Mouse (Mus musculus) heart, embryonic 15.5 days (tissue): ENCODE measurements around the gene Scgb1b27. TPM values are rescaled to one million over a fixed set of nuclear protein-coding genes. Genes with fewer than 3 reads are reported as not detected.
"Not testable (repeated sequence)": the region's sequence is repeated elsewhere in the genome, so short reads cannot be mapped to it uniquely, and the experiment has no call there.

Experiments
- ATAC-seq: fragments of 200-750 bp; cut with Nextera tagmentation; replicated peaks from 2 replicates; pipeline ENCODE4 v1.8.0; 2017; ENCODE audit warnings: low read depth, moderate TSS enrichment; ENCODE audit not compliant: insufficient number of reproducible peaks, insufficient read depth, low FRiP score
- H3K27ac ChIP-seq: fragments of 300-500 bp; sonication (generic); 2 replicates; pipeline ENCODE4 v1.5.1; 2015; ENCODE audit warnings: mild to moderate bottlenecking, inconsistent platforms
- H3K27me3 ChIP-seq: fragments of 300-500 bp; sonication (generic); 2 replicates; pipeline ENCODE4 v1.6.1; 2015; ENCODE audit warnings: inconsistent platforms
- H3K36me3 ChIP-seq: fragments of 300-500 bp; sonication (generic); 2 replicates; pipeline ENCODE4 v1.6.1; 2015; ENCODE audit warnings: mild to moderate bottlenecking, inconsistent platforms
- H3K4me1 ChIP-seq: fragments of 300-500 bp; sonication (generic); replicated peaks from 2 replicates; pipeline ENCODE4 v1.6.1; 2015; ENCODE audit warnings: inconsistent platforms
- H3K4me2 ChIP-seq: fragments of 300-500 bp; sonication (generic); 2 replicates; pipeline ENCODE4 v1.6.1; 2015; ENCODE audit warnings: inconsistent platforms, mild to moderate bottlenecking, moderate library complexity
- H3K4me3 ChIP-seq: fragments of 300-500 bp; sonication (generic); 2 replicates; pipeline ENCODE4 v1.5.1; 2015; ENCODE audit warnings: mild to moderate bottlenecking, inconsistent platforms
- H3K9ac ChIP-seq: fragments of 300-500 bp; sonication (generic); 2 replicates; pipeline ENCODE4 v1.6.1; 2015; ENCODE audit warnings: mild to moderate bottlenecking, inconsistent platforms
- H3K9me3 ChIP-seq: fragments of 300-500 bp; sonication (generic); replicated peaks from 2 replicates; pipeline ENCODE4 v1.6.1; 2016; ENCODE audit warnings: inconsistent platforms
- WGBS: fragments of 180-500 bp; shearing (Covaris S2); methylation state at CpG from one replicate; pipeline ENCODE4 v1.1.7; 2015; ENCODE audit warnings: mixed read lengths; 5-methylcytosine and 5-hydroxymethylcytosine counted together
- polyA plus RNA-seq: library from polyadenylated mRNA; unstranded; fragments of >200 nt; fragmentation: Nextera tagmentation; extraction: Ambion mirVana; gene quantifications from 2 replicates; pipeline ENCODE4 v1.2.1, GENCODE M21; 2015

Gene Scgb1b27
- not detected in 2 replicates for polyA plus RNA-seq

DNA sequence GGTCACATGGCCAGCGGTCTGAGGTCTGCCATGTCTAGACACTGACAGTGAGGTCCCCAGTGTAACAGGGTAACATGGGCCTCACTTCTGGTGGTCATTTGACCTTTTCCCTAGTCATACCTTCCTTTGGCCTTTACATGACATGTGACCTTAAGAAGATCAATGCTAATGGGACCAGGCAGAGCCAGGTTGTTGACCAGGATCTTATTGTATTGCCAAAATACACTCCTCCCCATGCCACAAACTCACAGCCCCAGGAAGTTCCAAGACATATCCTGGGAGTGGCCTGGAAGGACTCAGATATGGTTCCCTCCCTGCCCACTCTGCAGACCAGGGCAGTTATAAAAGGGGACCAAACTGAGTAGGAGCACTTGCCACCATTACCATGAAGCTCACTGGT is at the start of gene Scgb1b27:
TSS of gene Scgb1b27 (plus strand) at position 301 of the 400 bp plus-strand sequence.
- H3K9ac ChIP-seq, H3K36me3 ChIP-seq, H3K4me2 ChIP-seq, H3K27ac ChIP-seq, H3K27me3 ChIP-seq, H3K9me3 ChIP-seq, ATAC-seq, H3K4me1 ChIP-seq, H3K4me3 ChIP-seq: not testable (repeated sequence)
- 70% methylated on average over 1 of the region's 1 CpGs for WGBS

GRCm38 (mm10) chr7:33982281-33982680 is 39.0 kb upstream of the Scgb1b27 start:
- not testable (repeated sequence) for H3K4me2 ChIP-seq, H3K27ac ChIP-seq, H3K9ac ChIP-seq, H3K4me1 ChIP-seq, H3K36me3 ChIP-seq, ATAC-seq, H3K27me3 ChIP-seq, H3K9me3 ChIP-seq, H3K4me3 ChIP-seq
- 16% methylated on average over 8 of the region's 9 CpGs for WGBS

DNA sequence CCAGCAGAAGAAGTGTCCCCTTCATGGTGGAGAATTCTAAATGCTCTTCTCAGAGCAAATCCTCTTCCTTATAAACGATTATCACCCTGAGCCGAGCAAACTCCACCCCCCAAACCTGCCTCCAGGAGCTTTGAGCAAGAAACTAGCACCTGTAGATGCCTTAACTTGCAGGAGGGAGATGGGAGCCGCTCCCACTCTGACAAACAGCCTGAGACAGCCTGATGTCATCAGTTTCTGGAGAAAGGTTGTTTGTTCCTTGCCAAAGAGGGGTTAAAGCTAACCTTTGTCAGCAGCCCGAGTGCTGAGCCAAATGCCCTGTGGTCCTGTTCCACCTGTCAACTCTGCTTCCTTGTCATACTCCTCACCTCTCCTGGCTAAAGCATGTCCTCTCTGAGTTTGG is 7.4 kb upstream of the Scgb1b27 start, which contains the start of gene Scgb2b27:
TSS of gene Scgb2b27 (minus strand) at position 101 of the 400 bp plus-strand sequence.
- Histone ChIP-seq H3K4me1 (no peaks in the 10 kb centered on the region), H3K36me3 (no peaks in the 10 kb centered on the region), H3K9ac (no peak within 1 kb of the TSS), H3K9me3 (no peaks in the 10 kb centered on the region; the same call in 1 of the 2 replicates), H3K27me3 (no peaks in the 10 kb centered on the region), H3K4me2 (no peak within 1 kb of the TSS), H3K4me3 (no peak within 1 kb of the TSS), H3K27ac (no peak within 1 kb of the TSS)
- ATAC-seq, result no peak
- 70% methylated on average over 4 of the region's 4 CpGs for WGBS

- ATAC-seq, result no peak
- Histone ChIP-seq H3K36me3 (no peaks in the 10 kb centered on the region), H3K27ac (no peak overlapping the region), H3K9ac (no peak overlapping the region), H3K4me2 (no peak overlapping the region), H3K27me3 (no peaks in the 10 kb centered on the region), H3K4me1 (no peaks in the 10 kb centered on the region), H3K4me3 (no peak overlapping the region), H3K9me3 (peaks cover 13% of the 10 kb centered on the region)
- WGBS, result 55% methylated on average over 4 of the region's 4 CpGs
Observed at GRCm38 (mm10) chr7:34025641-34026040, 4.4 kb downstream of the Scgb1b27 start.

- ATAC-seq, H3K27me3 ChIP-seq, H3K4me1 ChIP-seq, H3K4me2 ChIP-seq, H3K9ac ChIP-seq, H3K9me3 ChIP-seq, H3K4me3 ChIP-seq, H3K27ac ChIP-seq, H3K36me3 ChIP-seq: not testable (repeated sequence)
- WGBS, result 74% methylated on average over 9 of the region's 9 CpGs
Observed at GRCm38 (mm10) chr7:34027202-34027601, 5.9 kb downstream of the Scgb1b27 start.

DNA sequence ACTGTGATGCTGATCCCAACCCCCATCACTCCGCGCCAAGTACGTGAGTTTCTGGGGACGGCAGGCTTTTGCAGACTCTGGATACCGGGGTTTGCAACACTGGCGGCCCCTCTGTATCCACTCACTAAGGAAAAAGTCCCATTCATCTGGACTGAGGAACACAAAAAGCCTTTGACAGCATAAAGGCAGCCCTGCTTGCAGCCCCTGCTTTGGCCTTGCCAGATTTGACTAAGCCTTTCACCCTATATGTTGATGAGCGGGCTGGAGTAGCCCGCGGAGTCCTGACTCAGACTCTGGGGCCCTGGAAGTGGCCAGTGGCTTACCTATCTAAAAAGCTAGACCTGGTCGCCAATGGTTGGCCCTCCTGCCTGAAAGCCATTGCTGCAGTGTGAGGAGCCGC is 8.7 kb downstream of the Scgb1b27 start:
- Histone ChIP-seq H3K9ac (no peak overlapping the region), H3K4me3 (no peak overlapping the region), H3K4me1 (no peaks in the 10 kb centered on the region), H3K9me3 (peaks cover 9% of the 10 kb centered on the region; the same call in 1 of the 2 replicates), H3K4me2 (no peak overlapping the region), H3K36me3 (no peaks in the 10 kb centered on the region), H3K27me3 (no peaks in the 10 kb centered on the region), H3K27ac (no peak overlapping the region)
- ATAC-seq, result no peak
- 90% methylated on average over 11 of the region's 11 CpGs for WGBS

- ATAC-seq, H3K27me3 ChIP-seq, H3K9me3 ChIP-seq: not testable (repeated sequence)
Observed at GRCm38 (mm10) chr7:34034579-34034978, 13.3 kb downstream of the Scgb1b27 start.

DNA sequence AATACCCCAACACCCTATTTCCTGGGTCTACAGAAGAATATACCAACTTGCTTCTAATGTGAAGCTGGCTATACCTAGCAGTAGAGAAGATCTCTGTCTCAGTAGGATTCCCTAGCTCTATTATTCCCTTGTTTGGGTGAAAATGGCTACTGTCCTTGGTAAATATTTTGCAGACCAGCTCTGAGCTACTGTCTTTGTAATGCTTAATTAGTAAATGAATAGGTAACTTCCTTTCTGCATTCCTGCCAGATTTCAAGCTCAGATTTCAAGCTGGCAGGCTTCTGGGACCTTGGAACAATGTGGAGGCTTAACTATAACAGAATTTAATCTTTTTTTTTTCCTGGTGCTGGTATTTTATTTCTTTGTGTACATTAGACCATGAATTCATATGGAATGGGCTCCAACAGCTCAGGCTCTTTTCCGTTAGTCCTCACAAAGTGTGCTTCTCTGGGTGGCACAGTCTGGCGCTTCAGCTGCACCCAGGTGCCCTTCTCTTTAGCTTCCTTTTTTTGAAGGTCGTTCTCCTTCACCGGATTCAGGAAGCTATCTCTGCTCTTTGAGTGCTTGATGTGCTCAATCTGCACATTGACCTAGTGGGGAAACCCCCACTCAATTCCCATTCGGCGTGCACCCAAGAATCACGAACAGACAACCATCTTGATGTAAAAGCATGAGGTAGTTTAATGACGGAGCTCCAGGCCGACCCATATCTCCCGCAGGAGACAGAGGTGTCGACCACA is 15.0 kb downstream of the Scgb1b27 start:
- not testable (repeated sequence) for H3K27ac ChIP-seq, H3K36me3 ChIP-seq, H3K4me3 ChIP-seq, H3K9me3 ChIP-seq, H3K27me3 ChIP-seq, H3K4me2 ChIP-seq, H3K4me1 ChIP-seq, ATAC-seq, H3K9ac ChIP-seq
- 84% methylated on average over 11 of the region's 11 CpGs for WGBS

More at GRCm38 (mm10) chr7:34034579-34034978, 13.3 kb downstream of the Scgb1b27 start:
- not testable (repeated sequence) for H3K36me3 ChIP-seq, H3K4me1 ChIP-seq, H3K27ac ChIP-seq, H3K4me3 ChIP-seq, H3K9ac ChIP-seq, H3K4me2 ChIP-seq
- 75% methylated on average over 3 of the region's 4 CpGs for WGBS

DNA sequence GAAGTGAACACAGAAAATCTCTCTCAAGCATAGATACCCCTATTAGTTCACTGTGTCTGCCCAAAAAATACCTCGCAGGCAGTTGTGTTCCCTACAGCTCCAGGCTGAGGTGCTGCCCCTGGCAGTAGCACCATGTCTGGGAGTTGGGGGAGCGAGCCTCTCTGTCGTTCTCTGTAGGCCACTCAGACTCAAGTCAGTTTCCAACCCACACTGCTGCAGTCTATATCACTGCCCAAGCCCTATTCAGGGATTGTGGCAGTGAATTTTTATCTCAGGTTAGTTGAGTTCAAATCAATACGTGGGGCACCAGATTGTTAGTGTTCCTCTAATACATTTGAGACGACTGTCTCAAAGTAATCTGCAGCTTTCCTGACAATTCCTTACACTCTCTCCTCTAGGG is 46.8 kb downstream of the Scgb1b27 start:
- H3K9ac ChIP-seq, H3K27me3 ChIP-seq, H3K27ac ChIP-seq, ATAC-seq, H3K4me3 ChIP-seq, H3K9me3 ChIP-seq, H3K4me2 ChIP-seq, H3K36me3 ChIP-seq, H3K4me1 ChIP-seq: not testable (repeated sequence)
- 71% methylated on average over 5 of the region's 5 CpGs for WGBS

Other genes starting within 250 kb of the Scgb1b27 start
- gene Scgb2b26, start 76.4 kb upstream of the Scgb1b27 start, polyA plus RNA-seq, result not detected in 2 replicates
- gene Scgb2b27, start 7.5 kb upstream of the Scgb1b27 start, polyA plus RNA-seq, result not detected in 2 replicates
- not detected in 2 replicates for gene Scgb1b30, start 73.9 kb downstream of the Scgb1b27 start, polyA plus RNA-seq
- gene Wtip, start 111.8 kb downstream of the Scgb1b27 start, polyA plus RNA-seq, result 4.3 and 6.5 TPM in 2 replicates
- 89.0 and 108 TPM in 2 replicates for gene Uba2, start 148.1 kb downstream of the Scgb1b27 start, polyA plus RNA-seq
- 46.9 and 55.1 TPM in 2 replicates for gene Pdcd2l, start 175.2 kb downstream of the Scgb1b27 start, polyA plus RNA-seq
- gene Gpi1, start 208.9 kb downstream of the Scgb1b27 start, polyA plus RNA-seq, result 660 and 727 TPM in 2 replicates
- gene Gm6096, start 229.6 kb downstream of the Scgb1b27 start, polyA plus RNA-seq, result 0.31 TPM in 1 of 2 replicates, not detected in the other